Mouse (Mus musculus): ENCODE measurements around the gene Stk26.

DNA sequence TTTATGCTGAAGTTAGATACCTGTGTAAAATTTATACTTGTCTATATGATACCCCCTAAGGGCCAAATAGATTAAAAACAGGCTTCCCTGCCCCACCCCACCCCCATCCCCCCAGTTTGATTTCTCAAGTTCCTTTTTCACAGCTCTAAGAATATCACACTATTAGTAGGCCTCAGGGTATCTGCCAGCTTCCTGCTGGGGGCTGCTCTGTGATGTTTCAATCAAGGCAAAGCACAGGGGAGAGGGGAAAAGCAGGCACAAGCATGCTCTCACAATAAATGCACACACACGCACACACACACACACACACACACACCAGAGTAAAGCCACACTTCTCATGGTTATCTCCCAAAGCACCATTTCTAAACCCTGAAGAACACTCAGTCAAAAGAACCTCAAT, 43.0 kb upstream of the Stk26 start:
- TF ChIP-seq GATA1 (IDR thresholded peaks at IDR 0.05; ENCODE audit: borderline replicate concordance, low read length) (no peak), FLI1 (IDR thresholded peaks at IDR 0.05; ENCODE audit: low read length) (no peak)

Measured in megakaryocyte, embryonic 14.5 days (primary cell).